Mouse (Mus musculus): ENCODE measurements around the gene Lbhd1. TPM values are rescaled to one million over a fixed set of nuclear protein-coding genes. Genes with fewer than 3 reads are reported as not detected.
"Not testable (repeated sequence)": the region's sequence is repeated elsewhere in the genome, so short reads cannot be mapped to it uniquely, and the experiment has no call there.

Gene Lbhd1
- polyA plus RNA-seq, 1 experiment from 2014 or later: 61.5 TPM

GRCm38 (mm10) chr19:8850402-8850901 lies 33.1 kb upstream of the Lbhd1 start, which contains the start of gene Lrrn4cl:
Gene Lrrn4cl (plus strand): TSS chr19:8850768.
- Histone ChIP-seq H3K27ac (ENCODE audit: poor library complexity, severe bottlenecking) (peak within 1 kb of the TSS; percentile 55), H3K4me2 (peak within 1 kb of the TSS; percentile 44), H3K4me1 (replicated peaks) (peaks cover 9% of the 10 kb centered on the region), H3K9me3 (replicated peaks) (no peaks in the 10 kb centered on the region), H3K27me3 (replicated peaks) (no peaks in the 10 kb centered on the region), H3K9ac (0 out of 2 replicates have a peak within 1 kb of the TSS, but pooled peaks have one; percentile 44), H3K4me3 (no peak within 1 kb of the TSS), H3K36me3 (peaks cover 33% of the 10 kb centered on the region)
- peak; percentile 44; the same call in 1 of the 2 replicates for ATAC-seq (ENCODE audit: insufficient number of reproducible peaks, low FRiP score)
- 18% methylated on average over 7 of the region's 7 CpGs for WGBS

DNA sequence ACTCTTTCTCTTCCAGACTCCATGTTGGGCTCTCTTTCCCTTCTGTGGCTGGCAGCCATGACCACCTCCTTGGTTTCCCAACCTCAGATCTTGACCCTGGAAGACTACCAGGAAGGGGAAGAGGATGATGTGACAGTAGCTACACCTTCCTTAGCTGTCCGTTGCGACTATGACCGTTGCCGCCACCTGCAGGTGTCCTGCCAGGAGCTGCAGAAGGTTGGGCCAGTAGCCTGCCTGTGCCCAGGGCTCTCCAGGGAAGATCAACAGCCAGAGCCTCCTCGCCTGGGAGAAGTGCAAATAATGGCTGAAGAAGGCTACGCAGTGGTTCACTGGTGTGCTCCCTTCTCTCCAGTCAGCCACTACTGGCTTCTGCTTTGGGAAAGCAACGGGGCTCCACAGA lies 31.9 kb upstream of the Lbhd1 start:
- H3K9ac ChIP-seq: no peak overlapping the region
- ATAC-seq (ENCODE audit: insufficient number of reproducible peaks, low FRiP score): no peak
- WGBS: 46% methylated on average over 7 of the region's 7 CpGs
- H3K36me3 ChIP-seq: peaks cover 21% of the 10 kb centered on the region
- H3K9me3 ChIP-seq (replicated peaks): no peaks in the 10 kb centered on the region
- H3K27me3 ChIP-seq (replicated peaks): no peaks in the 10 kb centered on the region
- H3K4me1 ChIP-seq (replicated peaks): peaks cover 9% of the 10 kb centered on the region
- no peak overlapping the region for H3K27ac ChIP-seq (ENCODE audit: poor library complexity, severe bottlenecking)
- no peak overlapping the region for H3K4me2 ChIP-seq
- no peak overlapping the region for H3K4me3 ChIP-seq

DNA sequence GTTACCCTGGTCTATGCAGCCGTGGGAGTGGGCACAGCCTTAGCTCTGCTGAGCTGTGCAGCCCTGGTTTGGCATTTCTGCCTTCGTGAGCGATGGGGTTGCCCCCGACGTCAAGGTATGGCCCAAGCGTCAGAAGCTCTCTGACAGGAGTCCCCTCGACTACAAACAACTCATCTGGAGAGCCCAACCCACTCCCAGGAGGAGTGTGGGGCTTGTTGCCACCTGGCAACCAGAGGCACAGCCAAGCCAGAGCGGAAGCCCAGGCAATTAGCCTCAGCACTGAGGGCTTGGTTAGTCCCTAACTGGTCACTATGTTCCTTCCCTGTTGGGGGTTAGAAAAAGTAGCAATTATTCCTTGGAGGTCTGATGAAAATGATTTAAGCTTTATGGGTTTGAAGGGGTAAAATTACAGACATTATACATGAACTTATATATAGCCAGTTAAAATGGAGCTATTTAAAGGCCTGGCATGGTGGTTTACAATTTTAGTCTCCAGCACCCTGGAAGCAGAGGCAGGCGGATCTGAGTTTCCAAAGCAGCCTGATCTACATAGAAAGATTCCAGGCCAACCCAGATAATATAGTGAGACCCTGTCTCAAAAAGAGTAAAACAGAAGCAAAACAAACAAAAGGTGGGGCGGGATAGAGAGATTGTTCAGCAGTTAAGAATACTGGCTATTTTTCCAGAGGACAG lies 31.1 kb upstream of the Lbhd1 start:
- H3K27me3 ChIP-seq (replicated peaks): no peaks in the 10 kb centered on the region
- H3K36me3 ChIP-seq: peaks cover 14% of the 10 kb centered on the region
- H3K9ac ChIP-seq: no peak overlapping the region
- no peak for ATAC-seq (ENCODE audit: insufficient number of reproducible peaks, low FRiP score)
- H3K9me3 ChIP-seq (replicated peaks): no peaks in the 10 kb centered on the region
- WGBS: 56% methylated on average over 10 of the region's 10 CpGs
- no peak overlapping the region for H3K27ac ChIP-seq (ENCODE audit: poor library complexity, severe bottlenecking)
- H3K4me2 ChIP-seq: no peak overlapping the region
- H3K4me3 ChIP-seq: no peak overlapping the region
- peaks cover 9% of the 10 kb centered on the region for H3K4me1 ChIP-seq (replicated peaks)

GRCm38 (mm10) chr19:8853117-8853516 lies 30.4 kb upstream of the Lbhd1 start:
- no peak overlapping the region for H3K4me3 ChIP-seq
- peaks cover 7% of the 10 kb centered on the region for H3K36me3 ChIP-seq
- H3K9me3 ChIP-seq (replicated peaks): no peaks in the 10 kb centered on the region
- no peak overlapping the region for H3K27ac ChIP-seq (ENCODE audit: poor library complexity, severe bottlenecking)
- H3K4me2 ChIP-seq: no peak overlapping the region
- peaks cover 9% of the 10 kb centered on the region for H3K4me1 ChIP-seq (replicated peaks)
- 78% methylated on average over 3 of the region's 3 CpGs for WGBS
- no peak for ATAC-seq (ENCODE audit: insufficient number of reproducible peaks, low FRiP score)
- H3K27me3 ChIP-seq (replicated peaks): no peaks in the 10 kb centered on the region
- H3K9ac ChIP-seq: no peak overlapping the region

DNA sequence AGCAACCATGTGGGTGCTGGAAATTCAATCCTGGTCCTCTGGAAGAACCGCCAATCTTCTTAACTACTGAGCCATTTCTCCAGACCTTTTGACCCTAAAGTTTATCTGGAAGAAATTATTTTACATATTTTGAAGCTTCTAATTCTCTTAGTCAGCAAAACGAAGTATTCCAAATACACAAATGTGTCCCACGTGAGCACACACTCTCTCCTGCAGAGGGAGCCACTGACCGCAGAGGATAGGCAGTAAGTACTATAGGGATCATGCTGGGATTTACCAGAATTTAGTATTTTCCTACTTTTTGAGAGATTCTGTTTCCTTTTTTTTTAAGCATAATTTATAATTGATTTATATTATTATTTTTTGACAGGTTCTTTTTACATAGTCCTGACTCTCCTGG lies 25.8 kb upstream of the Lbhd1 start:
- Histone ChIP-seq H3K27ac (ENCODE audit: poor library complexity, severe bottlenecking) (no peak overlapping the region), H3K27me3 (replicated peaks) (no peaks in the 10 kb centered on the region), H3K4me1 (replicated peaks) (no peaks in the 10 kb centered on the region), H3K9ac (no peak overlapping the region), H3K36me3 (no peaks in the 10 kb centered on the region), H3K9me3 (replicated peaks) (no peaks in the 10 kb centered on the region), H3K4me3 (no peak overlapping the region), H3K4me2 (no peak overlapping the region)
- no peak for ATAC-seq (ENCODE audit: insufficient number of reproducible peaks, low FRiP score)
- WGBS: 37% methylated on average over 4 of the region's 4 CpGs

DNA sequence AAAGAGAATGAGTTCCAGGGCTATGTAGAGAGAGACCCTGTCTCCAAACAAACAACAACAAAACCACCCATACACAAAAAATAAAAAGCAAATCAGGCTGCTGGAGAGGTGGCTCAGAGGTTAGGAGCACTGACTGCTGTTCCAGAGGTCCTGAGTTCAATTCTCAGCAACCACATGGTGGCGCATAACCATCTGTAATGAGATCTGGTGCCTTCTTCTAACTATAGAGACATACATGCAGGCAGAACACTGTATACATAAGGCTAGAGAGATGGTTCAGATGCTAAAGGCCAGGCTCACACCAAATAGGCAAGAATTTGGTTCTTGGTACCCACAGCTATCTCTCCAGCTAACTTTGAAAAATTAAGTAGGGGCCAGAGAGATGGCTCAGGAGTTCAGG lies 24.5 kb upstream of the Lbhd1 start:
- WGBS: 10% methylated on average over 1 of the region's 1 CpGs
- H3K27ac ChIP-seq (ENCODE audit: poor library complexity, severe bottlenecking): no peak overlapping the region
- no peak overlapping the region for H3K9ac ChIP-seq
- no peak overlapping the region for H3K4me3 ChIP-seq
- H3K27me3 ChIP-seq (replicated peaks): no peaks in the 10 kb centered on the region
- ATAC-seq (ENCODE audit: insufficient number of reproducible peaks, low FRiP score): no peak
- no peaks in the 10 kb centered on the region for H3K9me3 ChIP-seq (replicated peaks)
- no peaks in the 10 kb centered on the region for H3K4me1 ChIP-seq (replicated peaks)
- H3K36me3 ChIP-seq: no peaks in the 10 kb centered on the region
- H3K4me2 ChIP-seq: no peak overlapping the region

- H3K36me3 ChIP-seq: no peaks in the 10 kb centered on the region
- no peaks in the 10 kb centered on the region for H3K4me1 ChIP-seq (replicated peaks)
- no peak overlapping the region for H3K27ac ChIP-seq (ENCODE audit: poor library complexity, severe bottlenecking)
- no peak for ATAC-seq (ENCODE audit: insufficient number of reproducible peaks, low FRiP score)
- H3K9me3 ChIP-seq (replicated peaks): no peaks in the 10 kb centered on the region
- H3K4me2 ChIP-seq: no peak overlapping the region
- 73% methylated on average over 6 of the region's 6 CpGs for WGBS
- no peak overlapping the region for H3K9ac ChIP-seq
- no peaks in the 10 kb centered on the region for H3K27me3 ChIP-seq (replicated peaks)
- H3K4me3 ChIP-seq: no peak overlapping the region
Measured at GRCm38 (mm10) chr19:8864265-8864664, 19.3 kb upstream of the Lbhd1 start.

DNA sequence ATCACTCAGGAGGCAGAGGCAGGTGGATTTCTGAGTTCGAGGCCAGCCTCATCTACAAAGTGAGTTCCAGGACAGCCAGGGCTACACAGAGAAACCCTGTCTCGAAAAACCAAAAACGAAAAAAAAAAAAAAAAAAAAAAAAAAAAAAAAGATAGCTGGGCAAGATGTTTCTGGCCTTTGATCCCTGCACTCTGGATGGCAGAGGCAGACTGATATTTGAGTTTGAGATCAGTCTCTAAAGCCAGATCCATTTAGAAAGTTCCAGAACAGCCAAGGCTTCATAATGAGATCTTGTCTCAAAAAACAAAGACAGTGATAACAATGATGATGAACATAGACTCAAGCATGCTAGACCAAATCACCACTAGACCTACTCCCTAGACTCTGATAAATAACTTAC lies 13.2 kb upstream of the Lbhd1 start:
- H3K27me3 ChIP-seq (replicated peaks); ATAC-seq (ENCODE audit: insufficient number of reproducible peaks, low FRiP score); H3K27ac ChIP-seq (ENCODE audit: poor library complexity, severe bottlenecking); H3K9me3 ChIP-seq (replicated peaks); H3K9ac ChIP-seq: not testable (repeated sequence)
- peak overlapping the region; percentile 84 for H3K4me3 ChIP-seq
- peaks cover 24% of the 10 kb centered on the region for H3K36me3 ChIP-seq
- peaks cover 12% of the 10 kb centered on the region for H3K4me1 ChIP-seq (replicated peaks)
- H3K4me2 ChIP-seq: peak overlapping the region; percentile 92
- WGBS: 74% methylated on average over 3 of the region's 3 CpGs

DNA sequence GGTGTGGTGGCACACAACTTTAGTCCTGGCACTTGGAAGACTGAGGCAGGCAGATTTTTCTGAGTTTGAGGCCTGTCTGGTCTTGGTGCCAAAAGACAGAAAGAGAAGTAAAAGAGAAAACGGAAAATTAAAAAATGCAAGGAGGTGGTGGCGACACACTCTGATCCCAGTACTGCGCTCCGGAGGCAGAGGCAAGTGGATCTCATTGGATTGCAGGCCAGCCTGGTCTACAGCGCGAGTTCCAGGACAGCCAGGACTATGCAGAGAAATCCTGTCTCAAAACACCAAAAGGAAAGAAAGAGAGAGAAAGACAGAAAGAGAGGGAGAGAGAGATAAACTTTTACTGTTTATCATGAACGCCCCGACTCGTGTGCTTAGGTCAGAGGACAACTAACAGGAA lies 12.7 kb upstream of the Lbhd1 start:
- peak overlapping the region; percentile 93 for H3K9ac ChIP-seq
- H3K9me3 ChIP-seq (replicated peaks): no peaks in the 10 kb centered on the region
- no peaks in the 10 kb centered on the region for H3K27me3 ChIP-seq (replicated peaks)
- peaks cover 28% of the 10 kb centered on the region for H3K36me3 ChIP-seq
- H3K4me2 ChIP-seq: peak overlapping the region; percentile 92
- 43% methylated on average over 9 of the region's 9 CpGs for WGBS
- peak overlapping the region; percentile 84 for H3K4me3 ChIP-seq
- peaks cover 12% of the 10 kb centered on the region for H3K4me1 ChIP-seq (replicated peaks)
- peak overlapping the region; percentile 76 for H3K27ac ChIP-seq (ENCODE audit: poor library complexity, severe bottlenecking)
- peak; percentile 15 for ATAC-seq (ENCODE audit: insufficient number of reproducible peaks, low FRiP score)

DNA sequence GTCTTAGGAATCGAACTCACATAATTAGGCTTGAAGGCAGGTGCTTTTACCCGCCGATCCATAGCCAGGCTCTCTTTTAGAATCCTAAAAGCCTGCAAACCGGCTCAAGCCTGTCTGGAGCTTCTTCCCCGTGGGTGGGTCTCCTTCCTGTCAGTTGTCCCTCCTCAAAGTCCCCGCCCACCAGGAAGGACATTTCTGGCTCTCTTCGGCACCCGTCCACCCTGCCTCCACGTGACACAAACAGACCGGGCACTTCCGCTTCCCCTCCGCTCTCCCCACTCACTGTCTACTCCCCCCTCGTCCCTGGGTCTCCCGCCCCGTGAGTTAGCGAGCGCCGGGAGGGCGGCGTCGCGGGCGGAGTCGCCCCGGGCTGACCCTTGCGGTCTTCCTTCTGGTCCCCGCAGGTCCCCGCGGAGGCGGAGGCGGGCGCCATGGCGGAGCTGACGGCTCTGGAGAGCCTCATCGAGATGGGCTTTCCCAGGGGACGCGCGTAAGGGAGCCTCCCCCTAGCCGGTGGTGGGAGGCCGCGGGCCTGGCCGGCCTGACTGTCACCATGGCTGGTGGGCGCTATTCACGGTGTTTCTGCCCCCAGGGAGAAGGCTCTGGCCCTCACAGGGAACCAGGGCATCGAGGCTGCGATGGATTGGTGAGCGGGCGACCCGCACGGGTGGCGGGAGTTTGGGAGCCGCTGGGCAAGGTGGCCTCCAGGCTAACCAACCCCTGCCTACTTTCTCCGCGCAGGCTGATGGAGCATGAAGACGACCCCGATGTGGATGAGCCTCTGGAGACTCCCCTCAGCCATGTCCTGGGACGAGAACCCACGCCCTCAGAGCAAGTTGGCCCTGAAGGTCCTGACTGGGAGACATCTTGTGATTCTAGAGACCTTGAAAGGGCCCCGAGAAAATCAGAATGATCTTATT lies 12.0 kb upstream of the Lbhd1 start, which contains the start of gene Ubxn1:
Gene Ubxn1, plus strand, starts transcription at position 230 of the 920 bp plus-strand sequence.
- peak; percentile 99 for ATAC-seq (ENCODE audit: insufficient number of reproducible peaks, low FRiP score)
- Histone ChIP-seq H3K9me3 (replicated peaks) (no peaks in the 10 kb centered on the region), H3K4me2 (peak within 1 kb of the TSS; percentile 92), H3K36me3 (peaks cover 35% of the 10 kb centered on the region), H3K4me3 (peak within 1 kb of the TSS; percentile 84), H3K9ac (peak within 1 kb of the TSS; percentile 93), H3K4me1 (replicated peaks) (peaks cover 12% of the 10 kb centered on the region), H3K27me3 (replicated peaks) (no peaks in the 10 kb centered on the region), H3K27ac (ENCODE audit: poor library complexity, severe bottlenecking) (peak within 1 kb of the TSS; percentile 76)
- WGBS: 1% methylated on average over 59 of the region's 59 CpGs

GRCm38 (mm10) chr19:8872266-8872840 lies 11.2 kb upstream of the Lbhd1 start:
- Histone ChIP-seq H3K4me1 (replicated peaks) (peaks cover 12% of the 10 kb centered on the region), H3K27me3 (replicated peaks) (no peaks in the 10 kb centered on the region), H3K9ac (peak overlapping the region; percentile 93), H3K27ac (ENCODE audit: poor library complexity, severe bottlenecking) (no peak overlapping the region; the same call in 1 of the 2 replicates), H3K4me2 (peak overlapping the region; percentile 92), H3K4me3 (peak overlapping the region; percentile 84), H3K9me3 (replicated peaks) (no peaks in the 10 kb centered on the region), H3K36me3 (peaks cover 42% of the 10 kb centered on the region)
- ATAC-seq (ENCODE audit: insufficient number of reproducible peaks, low FRiP score): no peak
- WGBS: 75% methylated on average over 10 of the region's 10 CpGs
